Mouse (Mus musculus) MEL (cell line): Measurements from ENCODE around the gene Mcfd2.

ENCODE experiments used
- CTCF ChIP-seq, 3 experiments: IDR thresholded peaks in 2 of 3; conservative IDR thresholded peaks in 1 of 3; 2 replicates each; pipeline ENCODE4 v1.5.1; 2011 to 2012; ENCODE audit warnings: low read length in 3 of 3, low read depth in 2 of 3, mild to moderate bottlenecking in 2 of 3, improper control_type of control experiment in 1 of 3, inconsistent platforms in 1 of 3, mixed read lengths in 1 of 3, moderate library complexity in 1 of 3; ENCODE audit not compliant: control insufficient read depth in 1 of 3, insufficient read depth in 1 of 3, poor library complexity in 1 of 3, severe bottlenecking in 1 of 3
- MAFK ChIP-seq: IDR thresholded peaks from 2 replicates; pipeline ENCODE4 v1.6.1; 2011; ENCODE audit warnings: low read depth, mild to moderate bottlenecking, low read length, improper control_type of control experiment, borderline replicate concordance

DNA sequence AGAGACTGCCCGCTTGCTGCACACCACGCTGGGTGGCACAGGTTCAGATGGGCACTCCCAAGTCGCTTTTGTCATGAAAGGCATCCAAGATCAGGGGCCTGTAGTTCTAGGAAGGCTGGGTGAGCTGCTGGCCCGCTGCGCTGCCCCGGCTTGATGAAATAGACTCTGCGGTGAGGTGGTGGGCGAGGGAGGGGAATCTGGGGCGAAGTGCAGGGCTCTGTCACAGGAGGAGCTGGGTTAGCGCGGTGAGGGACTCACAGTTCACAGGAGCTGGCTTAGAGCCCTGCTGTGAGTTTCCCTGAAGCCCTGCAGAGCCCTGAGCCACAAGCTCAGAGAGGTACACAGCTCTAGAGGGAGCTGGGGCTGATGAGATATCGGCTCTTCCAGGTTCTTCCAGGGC is 22.4 kb upstream of the Mcfd2 start:
- TF ChIP-seq CTCF (IDR thresholded peaks at IDR 0.05 in 2 of 3, conservative IDR thresholded peaks at IDR 0.05 in 1 of 3; ENCODE audit: control insufficient read depth in 1 of 3, insufficient read depth in 1 of 3, low read depth in 2 of 3, low read length in 3 of 3, poor library complexity in 1 of 3, severe bottlenecking in 1 of 3) (no peak), MAFK (no peak)
